Mouse (Mus musculus): ENCODE data around the gene Nrsn2.

GRCm38 (mm10) chr2:152392786-152393185, 16.3 kb upstream of the Nrsn2 start:
- TF ChIP-seq CTCF (IDR thresholded peaks at IDR 0.05; ENCODE audit: low read depth, low read length) (peak; percentile 41), POLR2A (IDR thresholded peaks at IDR 0.05; ENCODE audit: extremely low read depth, insufficient read depth, low read length) (no peak)

Measured in liver, adult 2 months (tissue).